Mouse (Mus musculus) liver, adult (tissue): Measurements from ENCODE around the gene Ugt1a2.

Experiments used
- GATA4 ChIP-seq: IDR thresholded peaks from 2 replicates; pipeline ENCODE4 v1.6.1; 2014; ENCODE audit warnings: mild to moderate bottlenecking, low read length; ENCODE audit not compliant: insufficient replicate concordance

Ugt1a2 gene

DNA sequence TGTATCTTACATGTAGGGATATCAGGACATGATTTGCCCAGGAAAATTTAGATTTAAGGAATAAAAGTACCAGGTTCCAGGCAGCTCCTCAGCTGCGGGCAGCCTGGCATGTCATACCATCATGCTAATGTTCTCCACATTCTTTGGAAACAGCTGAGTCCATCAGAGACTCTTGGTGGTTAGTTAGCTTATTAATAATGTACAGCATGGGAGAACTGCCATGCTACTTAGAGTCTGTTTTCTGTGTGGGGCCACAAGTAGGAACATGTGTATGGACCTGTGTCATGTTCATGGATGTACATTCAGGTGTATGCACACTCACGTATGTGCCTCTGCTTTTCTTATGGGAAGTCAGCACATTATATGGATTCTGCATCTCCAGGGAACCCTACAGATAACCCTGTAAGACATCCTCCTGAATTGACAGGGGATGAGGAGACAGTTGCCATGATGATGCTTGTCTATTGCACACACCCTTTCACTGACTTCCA lies 14.1 kb downstream of the Ugt1a2 start:
- no peak for TF ChIP-seq GATA4

DNA sequence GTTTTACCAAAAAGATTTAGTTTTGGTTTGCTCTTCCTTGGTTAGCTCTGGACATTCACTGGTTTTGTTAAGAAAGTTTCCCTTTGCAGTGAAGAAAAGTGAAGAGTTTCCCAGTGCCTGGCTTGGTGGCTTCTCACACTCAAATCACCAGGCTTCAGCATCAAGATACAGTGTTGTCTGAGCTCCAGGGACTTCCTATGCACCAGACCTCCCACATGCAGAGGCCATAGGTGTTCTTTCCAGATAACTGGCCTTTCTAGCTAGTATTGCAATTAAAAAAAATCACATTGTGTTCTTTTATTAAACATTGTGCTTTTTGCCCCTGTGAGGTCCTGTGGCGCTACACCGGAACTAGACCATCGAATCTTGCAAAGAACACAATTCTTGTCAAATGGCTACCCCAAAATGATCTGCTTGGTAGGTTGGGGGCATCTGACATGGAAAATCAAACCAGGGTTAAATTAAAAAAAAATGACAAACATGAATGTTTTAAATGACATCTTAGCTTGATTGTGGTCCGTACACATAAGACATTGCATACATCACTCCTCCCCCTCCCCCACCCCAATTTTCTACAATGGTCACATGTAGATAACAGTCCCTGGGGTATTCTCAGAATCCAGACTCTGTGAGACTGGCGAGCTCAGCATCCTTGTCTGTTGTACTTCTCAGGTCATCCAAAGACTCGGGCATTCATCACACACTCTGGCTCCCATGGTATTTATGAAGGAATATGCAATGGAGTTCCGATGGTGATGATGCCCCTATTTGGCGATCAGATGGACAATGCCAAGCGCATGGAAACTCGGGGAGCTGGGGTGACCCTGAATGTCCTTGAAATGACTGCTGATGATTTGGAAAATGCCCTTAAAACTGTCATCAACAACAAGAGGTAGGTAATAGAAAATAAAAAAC lies 15.3 kb downstream of the Ugt1a2 start:
- no peak for TF ChIP-seq GATA4

DNA sequence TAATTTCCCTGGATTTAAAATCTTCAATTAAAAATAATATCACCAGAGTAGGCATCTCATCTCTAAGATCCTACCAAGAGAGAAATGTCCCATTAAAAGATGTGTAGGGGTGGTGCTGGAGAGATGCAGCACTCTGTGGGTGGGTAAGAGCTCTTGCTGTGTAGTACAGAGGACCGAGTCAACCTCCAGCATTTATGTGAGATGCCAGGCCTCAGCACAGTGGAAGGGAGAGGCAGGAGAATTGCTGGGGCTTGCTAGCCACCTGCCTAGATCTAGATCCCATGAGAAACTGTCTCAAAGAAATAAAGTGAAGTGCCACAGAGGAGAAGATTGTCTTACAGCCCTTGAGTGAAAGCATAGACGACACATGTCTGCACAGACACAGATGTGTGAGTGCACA lies 16.1 kb downstream of the Ugt1a2 start:
- TF ChIP-seq GATA4: no peak

DNA sequence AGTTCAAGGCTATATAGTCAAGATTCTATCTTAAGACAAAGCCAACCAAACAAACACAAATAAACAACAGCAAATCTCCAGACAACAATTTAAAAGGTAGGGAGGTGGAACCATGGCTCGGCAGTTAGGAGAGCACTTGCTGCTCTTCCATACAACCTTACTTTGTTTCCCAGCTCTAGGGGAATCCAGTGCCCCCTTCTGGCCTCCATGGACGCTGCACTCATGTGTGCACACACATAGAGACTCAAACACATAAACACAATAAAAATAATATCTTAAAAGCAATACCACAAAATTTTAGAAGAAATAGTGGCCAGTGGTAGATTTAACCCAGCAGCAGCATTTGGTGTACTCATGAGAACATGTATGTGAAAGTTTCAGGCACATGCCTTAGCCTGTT lies 16.7 kb downstream of the Ugt1a2 start:
- TF ChIP-seq GATA4: no peak

DNA sequence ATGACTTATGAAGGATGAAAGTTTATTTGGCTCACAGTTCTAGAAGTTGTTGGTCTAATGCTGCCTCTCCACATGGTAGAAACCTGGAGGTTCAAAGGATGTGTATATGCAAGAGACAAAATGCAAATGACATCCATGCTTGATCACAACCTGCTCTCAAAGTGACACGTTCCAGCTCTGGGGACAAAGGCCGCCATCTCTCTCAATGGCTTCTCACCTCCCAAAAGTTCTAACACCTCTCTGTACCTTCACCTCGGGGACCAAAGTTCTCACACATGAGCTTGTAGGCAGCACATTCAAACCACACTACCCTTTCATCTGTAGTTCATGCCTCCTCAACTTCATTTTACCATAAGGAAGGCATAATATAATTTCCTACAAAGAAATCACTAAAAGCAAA lies 17.2 kb downstream of the Ugt1a2 start:
- no peak for TF ChIP-seq GATA4

- TF ChIP-seq GATA4: no peak
Measured at GRCm38 (mm10) chr1:88218051-88218450, 17.6 kb downstream of the Ugt1a2 start.

GRCm38 (mm10) chr1:88218591-88218990 lies 18.2 kb downstream of the Ugt1a2 start:
- no peak for TF ChIP-seq GATA4

DNA sequence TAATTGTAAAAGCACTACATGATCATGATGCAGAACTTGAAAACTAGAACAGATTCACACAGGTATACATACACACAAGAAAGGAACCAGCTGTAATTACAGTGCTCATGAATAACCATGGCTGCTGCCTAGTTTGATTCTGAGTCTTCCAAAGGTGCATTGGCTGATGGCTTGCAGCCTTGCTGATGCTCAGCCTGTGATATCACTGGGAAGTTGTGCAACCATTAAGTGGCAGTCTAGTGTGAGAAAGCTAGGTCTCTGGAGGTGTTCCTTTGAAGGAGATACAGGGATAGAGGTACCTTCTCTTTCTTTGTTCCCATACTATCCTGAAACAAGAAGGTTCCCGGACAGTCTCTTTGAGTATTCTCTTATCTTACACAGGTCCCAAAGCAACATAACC lies 18.7 kb downstream of the Ugt1a2 start:
- no peak for TF ChIP-seq GATA4

GRCm38 (mm10) chr1:88220336-88220735 lies 19.9 kb downstream of the Ugt1a2 start:
- TF ChIP-seq GATA4: no peak

DNA sequence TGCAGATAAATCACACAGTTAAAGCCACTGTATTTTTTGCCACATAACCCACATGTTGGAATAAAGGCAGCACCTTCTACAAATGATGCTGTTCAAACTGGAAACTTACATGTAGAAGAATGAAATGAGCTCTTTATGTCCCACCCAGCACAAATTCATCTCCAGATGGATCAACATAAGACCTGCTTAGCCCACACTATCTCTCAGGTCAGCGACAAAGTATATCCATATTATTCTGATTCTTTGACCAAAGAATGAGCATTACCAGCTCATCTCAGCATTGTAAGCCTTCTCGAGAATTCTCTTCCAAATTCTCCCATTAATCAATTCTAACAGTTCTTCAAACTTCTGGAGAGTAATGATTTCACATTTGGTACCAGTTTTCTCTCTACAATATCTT lies 21.8 kb downstream of the Ugt1a2 start:
- no peak for TF ChIP-seq GATA4

DNA sequence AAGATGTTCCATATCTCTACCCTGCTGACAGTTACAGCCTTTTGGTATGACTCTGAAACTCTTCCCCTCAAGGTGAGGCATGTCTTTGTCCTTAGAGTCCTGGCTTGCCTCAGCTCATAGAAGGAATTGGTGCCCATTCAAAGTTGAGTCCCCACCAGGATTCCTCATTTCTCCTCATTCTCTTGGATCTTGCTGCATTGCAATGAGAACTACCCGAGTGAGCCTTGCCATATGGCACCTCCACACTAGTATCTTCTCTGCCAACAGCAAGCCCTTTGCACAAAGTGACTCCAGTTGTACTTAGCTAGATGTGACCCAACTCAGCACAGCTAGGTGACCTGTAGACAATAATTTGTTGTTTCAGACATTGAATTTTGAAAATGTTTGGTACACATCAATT lies 23.2 kb downstream of the Ugt1a2 start:
- no peak for TF ChIP-seq GATA4

DNA sequence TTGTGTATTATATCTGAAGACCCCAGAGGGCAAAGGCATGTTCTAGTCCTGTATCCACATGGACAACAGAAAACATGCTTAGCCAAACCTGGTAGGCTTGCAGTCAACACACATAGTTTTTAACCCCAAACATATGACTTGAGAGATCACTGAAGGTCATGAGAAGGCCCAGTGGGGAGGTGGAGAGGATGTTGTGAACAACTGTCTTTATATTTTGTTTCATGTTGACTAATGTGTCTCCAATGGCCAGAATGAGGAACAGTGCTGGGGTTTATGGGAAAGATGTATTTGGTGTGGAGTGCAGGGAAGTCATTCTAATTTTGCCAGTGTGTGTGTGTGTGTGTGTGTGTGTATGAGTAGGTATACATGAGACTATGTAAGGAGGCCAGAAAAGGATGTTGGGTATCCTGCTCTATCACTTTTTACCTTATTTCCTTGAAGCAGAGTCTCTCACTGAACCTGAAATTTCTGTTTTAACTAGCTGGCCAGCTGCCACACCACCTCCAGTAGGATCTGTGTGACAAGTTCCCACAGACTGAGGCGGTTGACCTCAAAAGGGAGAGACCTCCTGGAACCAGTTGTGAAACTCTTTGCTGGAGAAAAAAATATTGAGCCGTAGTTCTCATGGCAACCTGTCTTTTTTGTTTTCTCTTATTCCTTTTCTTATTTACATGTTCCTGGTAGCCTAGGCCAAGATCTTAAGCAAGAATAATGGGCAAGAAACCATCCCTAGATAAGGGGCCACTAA lies 23.8 kb downstream of the Ugt1a2 start:
- TF ChIP-seq GATA4: no peak

GRCm38 (mm10) chr1:88225741-88226140 lies 25.3 kb downstream of the Ugt1a2 start:
- TF ChIP-seq GATA4: no peak

DNA sequence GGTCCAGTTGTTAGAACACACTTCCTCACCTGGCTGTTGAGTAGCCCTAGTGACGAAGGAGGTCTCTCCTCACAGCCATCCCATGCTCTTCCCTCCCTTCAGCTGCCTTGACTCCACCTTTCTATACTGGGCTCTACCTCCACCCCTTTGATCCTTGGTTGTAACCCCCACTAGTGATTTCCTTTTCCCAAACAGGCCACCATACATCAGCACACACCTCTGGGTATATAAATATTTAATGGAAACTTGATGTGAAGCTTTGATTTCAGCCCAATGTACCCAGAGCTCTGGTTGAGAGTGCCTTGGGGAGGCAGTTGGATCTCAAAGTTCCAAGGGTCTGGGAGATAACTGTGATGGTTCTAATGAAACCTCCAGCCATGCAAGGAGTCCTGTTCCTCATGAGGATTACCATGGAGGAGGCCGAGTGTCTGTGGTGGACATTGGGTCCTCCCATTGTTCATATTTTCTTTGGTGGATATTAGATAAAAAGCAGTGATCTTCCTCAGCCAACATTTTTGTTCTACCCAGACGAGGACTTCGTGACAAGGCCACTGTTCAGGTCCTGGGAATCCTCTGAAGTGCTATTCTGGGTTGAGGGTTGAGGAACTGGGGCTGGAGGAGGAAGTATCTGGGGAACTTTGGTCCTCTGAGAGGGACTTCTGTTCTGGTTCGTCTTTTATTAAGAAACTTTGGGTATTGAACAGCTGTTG lies 26.4 kb downstream of the Ugt1a2 start, which contains the start of gene Mroh2a:
Gene Mroh2a, plus strand, starts transcription at position 317 of the 710 bp plus-strand sequence.
- TF ChIP-seq GATA4: no peak

DNA sequence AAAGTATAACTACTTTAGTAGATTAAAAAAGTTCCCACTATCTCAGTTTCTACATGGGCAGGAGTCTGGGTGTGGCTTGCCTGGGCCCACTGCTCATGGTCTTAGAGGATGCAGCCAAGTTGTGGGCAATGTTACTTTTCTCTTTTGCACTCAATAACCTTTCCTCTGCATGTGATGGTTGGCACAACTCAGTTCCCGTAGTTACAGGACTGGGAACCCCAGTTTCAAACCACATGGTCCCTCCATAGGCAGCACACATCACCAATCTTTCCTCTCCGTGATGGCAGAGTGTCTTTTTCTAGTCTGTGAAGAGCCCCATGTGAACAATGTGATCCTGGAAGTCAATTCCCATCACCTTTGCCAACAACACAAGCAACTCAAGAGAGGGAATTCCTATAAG lies 27.1 kb downstream of the Ugt1a2 start:
- no peak for TF ChIP-seq GATA4

- no peak for TF ChIP-seq GATA4
Measured at GRCm38 (mm10) chr1:88228121-88228520, 27.7 kb downstream of the Ugt1a2 start.

DNA sequence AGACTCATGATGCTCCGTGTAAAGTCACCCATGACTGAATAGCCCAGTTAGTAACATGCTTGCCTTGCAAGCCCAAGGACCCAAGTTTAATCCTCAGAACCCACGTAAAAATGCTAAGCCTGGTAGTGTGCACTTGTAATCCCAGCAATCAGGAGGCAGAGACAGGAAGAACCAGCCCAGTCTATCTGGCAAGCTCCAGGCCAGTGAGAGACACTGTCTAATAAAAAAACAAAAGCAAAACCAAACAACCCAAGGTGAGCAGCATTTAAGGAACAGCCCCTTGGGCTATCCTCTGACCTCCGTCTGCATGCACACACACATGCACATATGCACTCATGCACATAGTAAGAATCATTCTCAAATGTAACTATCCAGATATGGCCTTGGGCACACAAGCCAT lies 29.2 kb downstream of the Ugt1a2 start:
- TF ChIP-seq GATA4: no peak
